Mouse (Mus musculus) stomach, postnatal 0 days (tissue): ENCODE results near the gene Zbtb2.

Experiments
- CTCF ChIP-seq: IDR thresholded peaks from 2 replicates; pipeline ENCODE4 v1.5.1; 2016; ENCODE audit warnings: antibody characterized with exemption, low read depth, mild to moderate bottlenecking, moderate library complexity
- EP300 ChIP-seq: optimal IDR thresholded peaks from 2 replicates; pipeline ENCODE3; 2016; ENCODE audit warnings: antibody characterized with exemption

DNA sequence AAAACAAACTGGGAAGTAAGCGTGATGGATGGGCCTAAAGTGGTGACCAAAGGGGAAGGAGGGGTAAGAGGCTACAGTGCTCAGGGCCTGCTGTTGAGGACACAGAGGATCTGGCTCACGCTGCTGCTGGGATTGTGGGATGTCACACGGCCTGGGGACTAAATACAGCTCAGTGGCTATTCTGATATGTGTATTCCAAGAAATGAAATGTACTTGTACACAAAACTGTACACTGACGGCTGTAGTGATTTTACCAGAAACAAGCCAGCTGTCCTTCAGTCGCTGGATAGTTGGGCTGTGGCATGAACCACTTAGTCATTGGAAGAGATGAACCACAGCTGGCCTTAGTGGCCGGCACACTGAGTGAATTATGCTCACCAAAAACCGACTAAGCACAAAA lies 11.4 kb downstream of the Zbtb2 start:
- TF ChIP-seq CTCF (no peak), EP300 (no peak)
